Mouse (Mus musculus) forebrain, embryonic 11.5 days (tissue): Measurements from ENCODE around the gene Gpa33. TPM values are rescaled to one million over a fixed set of nuclear protein-coding genes. Genes with fewer than 3 reads are reported as not detected.

Experiments
- ATAC-seq: fragments of 200-750 bp; cut with Nextera tagmentation; replicated peaks from 2 replicates; pipeline ENCODE4 v1.8.0; 2017; ENCODE audit warnings: moderate TSS enrichment; ENCODE audit not compliant: low FRiP score
- DNase-seq: peaks from one replicate; pipeline ENCODE4 v3.0.0-alpha.2; 2017; ENCODE audit warnings: low spot score
- H3K27ac ChIP-seq: fragments of 300-500 bp; sonication (generic); 2 replicates; pipeline ENCODE4 v1.5.1; 2014; ENCODE audit warnings: low read depth, low read length
- H3K27me3 ChIP-seq: fragments of 300-500 bp; sonication (generic); 2 replicates; pipeline ENCODE4 v1.6.1; 2014; ENCODE audit warnings: mild to moderate bottlenecking, low read length, mixed read lengths; ENCODE audit not compliant: control insufficient read depth, insufficient read depth
- H3K36me3 ChIP-seq: fragments of 300-500 bp; sonication (generic); 2 replicates; pipeline ENCODE4 v1.6.1; 2014; ENCODE audit warnings: mild to moderate bottlenecking, low read length, moderate library complexity, mixed read lengths; ENCODE audit not compliant: control insufficient read depth, insufficient read depth
- H3K4me1 ChIP-seq: fragments of 300-500 bp; sonication (generic); replicated peaks from 2 replicates; pipeline ENCODE4 v1.6.1; 2014; ENCODE audit warnings: low read length, mixed read lengths; ENCODE audit not compliant: control insufficient read depth, insufficient read depth
- H3K4me2 ChIP-seq: fragments of 300-500 bp; sonication (generic); 2 replicates; pipeline ENCODE4 v1.6.1; 2014; ENCODE audit warnings: low read depth, mild to moderate bottlenecking, low read length, moderate library complexity, mixed read lengths; ENCODE audit not compliant: severe bottlenecking
- H3K4me3 ChIP-seq: fragments of 300-500 bp; sonication (generic); 2 replicates; pipeline ENCODE4 v1.5.1; 2014; ENCODE audit warnings: low read depth, low read length
- H3K9ac ChIP-seq: fragments of 300-500 bp; sonication (generic); 2 replicates; pipeline ENCODE4 v1.6.1; 2014; ENCODE audit warnings: low read length
- H3K9me3 ChIP-seq: fragments of 300-500 bp; sonication (generic); 2 replicates; pipeline ENCODE4 v1.6.1; 2016; ENCODE audit warnings: low read length, mixed read lengths; ENCODE audit not compliant: control insufficient read depth
- WGBS: fragments of 180-500 bp; shearing (Covaris S2); extraction: QIAGEN DNeasy Blood & Tissue Kit; methylation state at CpG from one replicate; pipeline ENCODE4 v1.1.7; 2014; 5-methylcytosine and 5-hydroxymethylcytosine counted together
- polyA plus RNA-seq: library from polyadenylated mRNA; unstranded; fragments of >200 nt; fragmentation: Nextera tagmentation; extraction: Ambion mirVana; gene quantifications from 2 replicates; pipeline ENCODE4 v1.2.1, GENCODE M21; 2014

The Gpa33 gene
- polyA plus RNA-seq, 1 experiment from 2014 or later = 0.12 TPM

GRCm38 (mm10) chr1:166124932-166125593, 5.0 kb upstream of the Gpa33 start:
- Histone ChIP-seq H3K4me2 (no peak overlapping the region), H3K4me3 (no peak overlapping the region), H3K4me1 (no peaks in the 10 kb centered on the region), H3K27ac (no peak overlapping the region), H3K9me3 (no peaks in the 10 kb centered on the region; the same call in 1 of the 2 replicates), H3K36me3 (no peaks in the 10 kb centered on the region), H3K9ac (no peak overlapping the region), H3K27me3 (no peaks in the 10 kb centered on the region)
- WGBS = 63% methylated on average over 8 of the region's 8 CpGs
- DNase-seq (peak; percentile 15), ATAC-seq (no peak)

- Histone ChIP-seq H3K4me2 (no peak overlapping the region), H3K4me3 (no peak overlapping the region), H3K9me3 (no peaks in the 10 kb centered on the region; the same call in 1 of the 2 replicates), H3K36me3 (no peaks in the 10 kb centered on the region), H3K27me3 (no peaks in the 10 kb centered on the region), H3K27ac (no peak overlapping the region), H3K4me1 (no peaks in the 10 kb centered on the region), H3K9ac (no peak overlapping the region)
- DNase-seq = peak; percentile 7
- ATAC-seq = no peak
- 91% methylated on average over 6 of the region's 6 CpGs for WGBS
Measured at GRCm38 (mm10) chr1:166126290-166126689, 3.7 kb upstream of the Gpa33 start.

GRCm38 (mm10) chr1:166126795-166127194, 3.2 kb upstream of the Gpa33 start:
- no peaks in the 10 kb centered on the region for H3K36me3 ChIP-seq
- H3K27ac ChIP-seq = no peak overlapping the region
- H3K4me1 ChIP-seq = no peaks in the 10 kb centered on the region
- H3K27me3 ChIP-seq = no peaks in the 10 kb centered on the region
- 0 out of 2 replicates have a peak overlapping the region, but pooled peaks have one; percentile 1 for H3K4me2 ChIP-seq
- no peak overlapping the region for H3K4me3 ChIP-seq
- no peaks in the 10 kb centered on the region; the same call in 1 of the 2 replicates for H3K9me3 ChIP-seq
- H3K9ac ChIP-seq = no peak overlapping the region
- 0 out of 2 replicates have a peak, but pooled peaks have one; percentile 36 for ATAC-seq
- 77% methylated on average over 9 of the region's 9 CpGs for WGBS
- DNase-seq = peak; percentile 47

DNA sequence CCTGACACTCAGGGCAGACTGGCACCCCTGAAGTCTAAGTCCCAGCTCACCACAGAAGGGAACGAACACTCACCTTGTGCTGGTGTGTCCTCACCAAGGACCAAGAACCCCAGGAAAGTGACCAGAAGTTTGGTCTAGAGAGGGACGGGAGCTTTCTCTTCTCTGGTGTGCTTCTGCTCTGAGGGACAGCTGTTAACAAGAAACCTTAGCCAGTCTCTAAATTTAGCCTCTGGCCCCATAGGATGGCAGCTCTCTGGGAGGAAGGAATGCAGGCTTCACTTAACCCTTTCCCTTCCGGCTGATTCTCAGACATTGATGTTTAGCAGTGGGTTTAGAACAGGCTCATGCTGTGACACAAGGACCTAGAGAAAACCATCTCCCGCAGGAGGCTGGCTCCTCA, 2.3 kb upstream of the Gpa33 start, which contains the start of gene Dusp27:
Gene Dusp27, minus strand, starts transcription at position 204 of the 400 bp plus-strand sequence.
- 52% methylated on average over 4 of the region's 4 CpGs for WGBS
- H3K36me3 ChIP-seq = no peaks in the 10 kb centered on the region
- no peak within 1 kb of the TSS for H3K27ac ChIP-seq
- no peak within 1 kb of the TSS for H3K9ac ChIP-seq
- no peaks in the 10 kb centered on the region for H3K27me3 ChIP-seq
- DNase-seq = peak; percentile 35
- no peaks in the 10 kb centered on the region for H3K4me1 ChIP-seq
- no peaks in the 10 kb centered on the region; the same call in 1 of the 2 replicates for H3K9me3 ChIP-seq
- H3K4me2 ChIP-seq = 0 out of 2 replicates have a peak within 1 kb of the TSS, but pooled peaks have one; percentile 1
- no peak for ATAC-seq
- no peak within 1 kb of the TSS for H3K4me3 ChIP-seq

DNA sequence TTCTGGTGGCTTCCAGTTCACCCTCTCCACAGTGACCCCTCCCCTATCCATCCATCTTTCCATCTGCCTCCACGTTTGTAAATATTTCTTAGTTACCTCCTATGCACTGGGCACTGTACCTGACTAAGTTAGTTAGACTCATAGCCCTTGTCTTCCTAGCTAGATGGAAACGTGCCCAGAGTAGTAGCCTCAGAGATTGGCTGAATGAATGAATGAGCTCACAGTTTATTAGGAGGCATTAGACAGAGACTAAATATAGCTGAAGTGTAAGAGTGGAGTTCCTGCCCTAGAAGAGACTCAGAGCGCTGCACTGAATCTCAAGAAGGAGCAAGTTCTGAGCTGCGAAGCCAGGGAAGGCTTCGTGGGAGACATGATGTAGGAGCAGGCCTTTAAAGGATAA, 1.5 kb upstream of the Gpa33 start:
- H3K27me3 ChIP-seq = no peaks in the 10 kb centered on the region
- ATAC-seq (no peak), DNase-seq (peak; percentile 8)
- no peak overlapping the region for H3K4me3 ChIP-seq
- H3K4me1 ChIP-seq = no peaks in the 10 kb centered on the region
- no peak overlapping the region for H3K27ac ChIP-seq
- H3K4me2 ChIP-seq = no peak overlapping the region
- no peak overlapping the region for H3K9ac ChIP-seq
- no peaks in the 10 kb centered on the region for H3K36me3 ChIP-seq
- WGBS = 92% methylated on average over 5 of the region's 5 CpGs
- H3K9me3 ChIP-seq = no peaks in the 10 kb centered on the region

- no peak for ATAC-seq
- H3K36me3 ChIP-seq = no peaks in the 10 kb centered on the region
- no peaks in the 10 kb centered on the region for H3K9me3 ChIP-seq
- no peaks in the 10 kb centered on the region for H3K4me1 ChIP-seq
- 54% methylated on average over 4 of the region's 4 CpGs for WGBS
- H3K9ac ChIP-seq = no peak overlapping the region
- no peak overlapping the region for H3K4me3 ChIP-seq
- peak; percentile 22 for DNase-seq
- no peak overlapping the region for H3K27ac ChIP-seq
- H3K4me2 ChIP-seq = no peak overlapping the region
- no peaks in the 10 kb centered on the region for H3K27me3 ChIP-seq
Measured at GRCm38 (mm10) chr1:166132367-166132766, 2.3 kb downstream of the Gpa33 start.

GRCm38 (mm10) chr1:166135091-166135740, 5.2 kb downstream of the Gpa33 start:
- no peak for ATAC-seq

DNA sequence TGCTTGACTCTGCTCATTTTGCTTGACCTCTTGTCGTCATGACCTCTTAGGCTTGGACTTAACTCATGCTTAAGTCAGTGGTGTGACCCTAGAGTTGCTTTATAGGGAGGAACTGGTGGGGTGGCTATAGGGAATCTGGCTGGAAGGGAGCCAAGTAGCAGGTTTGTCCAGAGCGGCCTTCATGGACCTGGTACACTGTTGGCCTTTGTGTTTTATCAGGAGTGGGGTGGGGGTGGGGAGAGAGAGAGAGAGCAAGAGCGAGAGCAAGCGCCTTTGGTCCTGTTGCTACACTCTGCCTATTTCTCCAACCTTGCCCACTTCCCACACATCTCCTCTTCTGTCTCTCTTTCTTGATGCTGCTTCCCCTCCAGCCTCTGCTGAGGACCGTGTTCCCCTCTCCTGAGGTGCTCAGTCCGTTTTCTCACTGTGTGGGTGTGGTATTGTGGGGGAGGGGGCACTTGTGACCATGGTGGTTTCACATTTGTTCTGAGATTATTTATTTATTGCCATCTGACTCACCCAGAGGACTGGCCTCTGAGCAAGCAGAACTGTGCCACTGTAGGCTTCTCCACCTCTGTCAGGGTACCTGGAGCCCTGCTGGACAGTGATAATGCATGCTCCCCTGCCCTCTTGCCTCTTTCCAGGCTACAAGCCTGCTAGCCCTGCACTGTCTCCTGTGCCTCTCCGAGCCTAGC, 7.4 kb downstream of the Gpa33 start:
- H3K4me3 ChIP-seq = no peak overlapping the region
- 75% methylated on average over 7 of the region's 7 CpGs for WGBS
- ATAC-seq (no peak), DNase-seq (peak; percentile 37)
- no peaks in the 10 kb centered on the region for H3K9me3 ChIP-seq
- no peak overlapping the region for H3K4me2 ChIP-seq
- no peaks in the 10 kb centered on the region for H3K36me3 ChIP-seq
- no peaks in the 10 kb centered on the region for H3K27me3 ChIP-seq
- H3K4me1 ChIP-seq = no peaks in the 10 kb centered on the region
- no peak overlapping the region for H3K9ac ChIP-seq
- H3K27ac ChIP-seq = no peak overlapping the region

More at GRCm38 (mm10) chr1:166135091-166135740, 5.2 kb downstream of the Gpa33 start:
- 30% methylated on average over 5 of the region's 5 CpGs for WGBS
- Histone ChIP-seq H3K27me3 (no peaks in the 10 kb centered on the region), H3K9ac (no peak overlapping the region), H3K4me2 (no peak overlapping the region), H3K9me3 (no peaks in the 10 kb centered on the region), H3K27ac (no peak overlapping the region), H3K4me3 (no peak overlapping the region), H3K36me3 (no peaks in the 10 kb centered on the region), H3K4me1 (no peaks in the 10 kb centered on the region)
- DNase-seq = peak; percentile 11
